Mouse (Mus musculus): Measurements from ENCODE around the gene Iqgap1. TPM values are rescaled to one million over a fixed set of nuclear protein-coding genes. Genes with fewer than 3 reads are reported as not detected.
"Not testable (repeated sequence)": the region's sequence is repeated elsewhere in the genome, so short reads cannot be mapped to it uniquely, and the experiment has no call there.

Gene Iqgap1
- polyA plus RNA-seq, 1 experiment: 2.2 TPM

- TF ChIP-seq FLI1 (IDR thresholded peaks at IDR 0.05; ENCODE audit: low read length): no peak
- TF ChIP-seq GATA1 (IDR thresholded peaks at IDR 0.05; ENCODE audit: borderline replicate concordance, low read length): no peak
- H3K9me3 ChIP-seq: no peaks in the 10 kb centered on the region
- H3K4me1 ChIP-seq: peaks cover 15% of the 10 kb centered on the region
- H3K4me3 ChIP-seq (replicated peaks): no peak overlapping the region
- H3K27me3 ChIP-seq (replicated peaks): no peaks in the 10 kb centered on the region
- H3K36me3 ChIP-seq (replicated peaks; ENCODE audit: low read length): peaks cover 94% of the 10 kb centered on the region
Observed at GRCm38 (mm10) chr7:80762297-80762696, 63.5 kb downstream of the Iqgap1 start.

GRCm38 (mm10) chr7:80754086-80754485, 71.7 kb downstream of the Iqgap1 start:
- H3K4me1 ChIP-seq: peaks cover 17% of the 10 kb centered on the region
- peaks cover 86% of the 10 kb centered on the region for H3K36me3 ChIP-seq (replicated peaks; ENCODE audit: low read length)
- H3K4me3 ChIP-seq (replicated peaks): no peak overlapping the region
- TF ChIP-seq FLI1 (IDR thresholded peaks at IDR 0.05; ENCODE audit: low read length) (no peak), GATA1 (IDR thresholded peaks at IDR 0.05; ENCODE audit: borderline replicate concordance, low read length) (no peak)
- H3K27me3 ChIP-seq (replicated peaks): no peaks in the 10 kb centered on the region
- no peaks in the 10 kb centered on the region for H3K9me3 ChIP-seq

- Histone ChIP-seq H3K36me3 (replicated peaks; ENCODE audit: low read length) (peaks cover 85% of the 10 kb centered on the region), H3K9me3 (no peaks in the 10 kb centered on the region), H3K4me1 (peaks cover 17% of the 10 kb centered on the region), H3K27me3 (replicated peaks) (no peaks in the 10 kb centered on the region), H3K4me3 (replicated peaks) (no peak overlapping the region)
- TF ChIP-seq GATA1 (IDR thresholded peaks at IDR 0.05; ENCODE audit: borderline replicate concordance, low read length) (no peak), FLI1 (IDR thresholded peaks at IDR 0.05; ENCODE audit: low read length) (no peak)
Observed at GRCm38 (mm10) chr7:80753613-80754012, 72.2 kb downstream of the Iqgap1 start.

- no peaks in the 10 kb centered on the region for H3K27me3 ChIP-seq (replicated peaks)
- H3K9me3 ChIP-seq: no peaks in the 10 kb centered on the region
- TF ChIP-seq FLI1 (IDR thresholded peaks at IDR 0.05; ENCODE audit: low read length) (no peak), GATA1 (IDR thresholded peaks at IDR 0.05; ENCODE audit: borderline replicate concordance, low read length) (no peak)
- H3K4me3 ChIP-seq (replicated peaks): no peak overlapping the region
- peaks cover 16% of the 10 kb centered on the region for H3K4me1 ChIP-seq
- H3K36me3 ChIP-seq (replicated peaks; ENCODE audit: low read length): peaks cover 93% of the 10 kb centered on the region
Observed at GRCm38 (mm10) chr7:80749624-80750023, 76.2 kb downstream of the Iqgap1 start.

GRCm38 (mm10) chr7:80749109-80749508, 76.7 kb downstream of the Iqgap1 start:
- H3K9me3 ChIP-seq; H3K4me3 ChIP-seq (replicated peaks); H3K27me3 ChIP-seq (replicated peaks): not testable (repeated sequence)
- peaks cover 97% of the 10 kb centered on the region for H3K36me3 ChIP-seq (replicated peaks; ENCODE audit: low read length)
- H3K4me1 ChIP-seq: peaks cover 14% of the 10 kb centered on the region

GRCm38 (mm10) chr7:80747371-80747770, 78.4 kb downstream of the Iqgap1 start:
- TF ChIP-seq FLI1 (IDR thresholded peaks at IDR 0.05; ENCODE audit: low read length) (no peak), GATA1 (IDR thresholded peaks at IDR 0.05; ENCODE audit: borderline replicate concordance, low read length) (no peak)
- no peak overlapping the region for H3K4me3 ChIP-seq (replicated peaks)
- H3K36me3 ChIP-seq (replicated peaks; ENCODE audit: low read length): peaks cover 97% of the 10 kb centered on the region
- no peaks in the 10 kb centered on the region for H3K27me3 ChIP-seq (replicated peaks)
- H3K9me3 ChIP-seq: no peaks in the 10 kb centered on the region
- H3K4me1 ChIP-seq: 0 out of 2 replicates have a peak, but pooled peaks cover 3% of the 10 kb centered on the region

GRCm38 (mm10) chr7:80746166-80746761, 79.5 kb downstream of the Iqgap1 start:
- Histone ChIP-seq H3K27me3 (replicated peaks) (no peaks in the 10 kb centered on the region), H3K36me3 (replicated peaks; ENCODE audit: low read length) (peaks cover 97% of the 10 kb centered on the region), H3K4me3 (replicated peaks) (no peak overlapping the region), H3K9me3 (no peaks in the 10 kb centered on the region), H3K4me1 (0 out of 2 replicates have a peak, but pooled peaks cover 3% of the 10 kb centered on the region)
- TF ChIP-seq GATA1 (IDR thresholded peaks at IDR 0.05; ENCODE audit: borderline replicate concordance, low read length) (no peak), FLI1 (IDR thresholded peaks at IDR 0.05; ENCODE audit: low read length) (no peak)

- no peaks in the 10 kb centered on the region for H3K27me3 ChIP-seq (replicated peaks)
- 0 out of 2 replicates have a peak, but pooled peaks cover 3% of the 10 kb centered on the region for H3K4me1 ChIP-seq
- no peaks in the 10 kb centered on the region for H3K9me3 ChIP-seq
- H3K4me3 ChIP-seq (replicated peaks): no peak overlapping the region
- no peak for TF ChIP-seq FLI1 (IDR thresholded peaks at IDR 0.05; ENCODE audit: low read length)
- TF ChIP-seq GATA1 (IDR thresholded peaks at IDR 0.05; ENCODE audit: borderline replicate concordance, low read length): no peak
- H3K36me3 ChIP-seq (replicated peaks; ENCODE audit: low read length): peaks cover 97% of the 10 kb centered on the region
Observed at GRCm38 (mm10) chr7:80745746-80746145, 80.0 kb downstream of the Iqgap1 start.

- H3K4me3 ChIP-seq (replicated peaks): no peak overlapping the region
- no peaks in the 10 kb centered on the region for H3K27me3 ChIP-seq (replicated peaks)
- no peaks in the 10 kb centered on the region for H3K9me3 ChIP-seq
- H3K4me1 ChIP-seq: 0 out of 2 replicates have a peak, but pooled peaks cover 3% of the 10 kb centered on the region
- TF ChIP-seq GATA1 (IDR thresholded peaks at IDR 0.05; ENCODE audit: borderline replicate concordance, low read length) (no peak), FLI1 (IDR thresholded peaks at IDR 0.05; ENCODE audit: low read length) (no peak)
- H3K36me3 ChIP-seq (replicated peaks; ENCODE audit: low read length): peaks cover 95% of the 10 kb centered on the region
Observed at GRCm38 (mm10) chr7:80745250-80745649, 80.5 kb downstream of the Iqgap1 start.

- H3K4me1 ChIP-seq: 0 out of 2 replicates have a peak, but pooled peaks cover 3% of the 10 kb centered on the region
- no peak overlapping the region for H3K4me3 ChIP-seq (replicated peaks)
- H3K27me3 ChIP-seq (replicated peaks): no peaks in the 10 kb centered on the region
- H3K9me3 ChIP-seq: no peaks in the 10 kb centered on the region
- TF ChIP-seq FLI1 (IDR thresholded peaks at IDR 0.05; ENCODE audit: low read length): no peak
- TF ChIP-seq GATA1 (IDR thresholded peaks at IDR 0.05; ENCODE audit: borderline replicate concordance, low read length): no peak
- H3K36me3 ChIP-seq (replicated peaks; ENCODE audit: low read length): peaks cover 97% of the 10 kb centered on the region
Observed at GRCm38 (mm10) chr7:80743920-80744630, 81.7 kb downstream of the Iqgap1 start.
